Comparison of ENCODE assay signal across 8 mouse cellular contexts in genomic region chr11:54067318-54067995, GRCm38 (mm10). TPM values are rescaled to one million over a fixed set of nuclear protein-coding genes. Genes with fewer than 3 reads are reported as not detected.
DNase-seq lines count a peak whose midpoint lies in the region; ATAC-seq and TF ChIP-seq lines count a peak whose summit lies in the region.

No protein-coding gene starts in this region.

- H3K27ac ChIP-seq in lung, embryonic 14.5 days (ENCODE audit: low read depth) = peak overlapping the region; percentile 27; the same call in 1 of the 2 replicates
- peak overlapping the region; percentile 9 for H3K27ac ChIP-seq in heart, embryonic 10.5 days

- 29% methylated on average over 12 of the region's 12 CpGs for WGBS in lung, embryonic 14.5 days
- 67% methylated on average over 12 of the region's 12 CpGs for WGBS in lung, adult 2 months
- 17% methylated on average over 12 of the region's 12 CpGs for WGBS in heart, embryonic 10.5 days

- H3K4me1 ChIP-seq in lung, embryonic 14.5 days (ENCODE audit: insufficient read depth) = peaks cover 1% of the 10 kb centered on the region; the same call in 1 of the 2 replicates
- H3K4me1 ChIP-seq in lung, adult 2 months (ENCODE audit: control insufficient read depth, insufficient read depth, low read length) = peaks cover 6% of the 10 kb centered on the region
- H3K4me1 ChIP-seq in heart, embryonic 10.5 days = peaks cover 48% of the 10 kb centered on the region

- no peak for TF ChIP-seq POLR2A in lung, adult 2 months (IDR thresholded peaks at IDR 0.05; ENCODE audit: borderline replicate concordance, extremely low read depth, low read depth, low read length)

- no peaks in the 10 kb centered on the region for H3K9me3 ChIP-seq in lung, embryonic 14.5 days (ENCODE audit: low read depth, low read length)
- H3K9me3 ChIP-seq in heart, embryonic 10.5 days = no peaks in the 10 kb centered on the region

- DNase-seq in lung, embryonic 14.5 days = peak; percentile 93
- DNase-seq in lung, adult 2 months = no peak
- DNase-seq in heart, embryonic 10.5 days (ENCODE audit: low spot score) = peak; percentile 91
- DNase-seq in kidney, postnatal 4 days = peak; percentile 66 to 76
- DNase-seq in neural tube, embryonic 10.5 days (ENCODE audit: extremely low spot score, low spot score) = peak; percentile 67
- no peak for DNase-seq in adrenal gland, postnatal 36 days
- no peak for DNase-seq in cerebellum, adult 8-10 months

- H3K4me3 ChIP-seq in lung, embryonic 14.5 days (ENCODE audit: low read depth, low read length) = peak overlapping the region; percentile 52; the same call in 1 of the 2 replicates
- H3K4me3 ChIP-seq in lung, adult 2 months (replicated peaks; ENCODE audit: extremely low read depth, low read depth, low read length) = no peak overlapping the region
- H3K4me3 ChIP-seq in heart, embryonic 10.5 days = peak overlapping the region; percentile 69; the same call in 1 of the 2 replicates

- H3K27me3 ChIP-seq in lung, embryonic 14.5 days (ENCODE audit: insufficient read depth, low read length) = peaks cover 18% of the 10 kb centered on the region
- H3K27me3 ChIP-seq in heart, embryonic 10.5 days (ENCODE audit: insufficient read depth, poor library complexity, severe bottlenecking) = peaks cover 66% of the 10 kb centered on the region

- peak overlapping the region; percentile 6; the same call in 1 of the 2 replicates for H3K9ac ChIP-seq in lung, embryonic 14.5 days

- H3K4me2 ChIP-seq in lung, embryonic 14.5 days = peak overlapping the region; percentile 88

- ATAC-seq in lung, embryonic 14.5 days (ENCODE audit: insufficient read depth) = peak; percentile 82
- ATAC-seq in erythroblast, adult 5-6 weeks (replicated peaks; ENCODE audit: low FRiP score, poor library complexity, severe bottlenecking) = no peak

- no peak for TF ChIP-seq CTCF in lung, embryonic 14.5 days (IDR thresholded peaks at IDR 0.05; ENCODE audit: low read depth)
- TF ChIP-seq CTCF in lung, adult 2 months (IDR thresholded peaks at IDR 0.05; ENCODE audit: insufficient read depth, low read length) = no peak

- H3K36me3 ChIP-seq in lung, embryonic 14.5 days (ENCODE audit: insufficient read depth) = no peaks in the 10 kb centered on the region
- H3K36me3 ChIP-seq in heart, embryonic 10.5 days = no peaks in the 10 kb centered on the region

RNA-seq across cellular contexts. Expression of gene Pdlim4, which starts 1.4 kb away (rescaled TPM):
- polyA plus RNA-seq in lung, embryonic 14.5 days (2014; fragmentation: Nextera tagmentation; extraction: Ambion mirVana) = 12.1 and 12.6 TPM in 2 replicates
- 22.9 and 25.6 TPM in 2 replicates for polyA plus RNA-seq in lung, adult 2 months (2012; rRNA removed)
- polyA plus RNA-seq in heart, embryonic 10.5 days (2016; fragmentation: Nextera tagmentation; extraction: Ambion mirVana) = 12.9 and 27.8 TPM in 2 replicates
- total RNA-seq in adrenal gland, postnatal 36 days (2021) = 10 to 100 TPM in 1 of 2 experiments, 1 to 10 TPM in 1; 6.5 to 29.5 TPM
- total RNA-seq in erythroblast, adult 5-6 weeks (2015; ENCODE audit: low replicate concordance) = 2.1 and 15.6 TPM in 2 replicates
- 0.56 TPM in 1 of 2 replicates, not detected in the other for total RNA-seq in erythroblast, adult 5-6 weeks (2017; ENCODE audit: low replicate concordance)

RNA-seq across cellular contexts. Expression of gene P4ha2, which starts 32.4 kb away (rescaled TPM):
- 26.0 and 28.4 TPM in 2 replicates for polyA plus RNA-seq in lung, embryonic 14.5 days (2014; fragmentation: Nextera tagmentation; extraction: Ambion mirVana)
- polyA plus RNA-seq in lung, adult 2 months (2012; rRNA removed) = 25.9 and 30.0 TPM in 2 replicates
- polyA plus RNA-seq in heart, embryonic 10.5 days (2016; fragmentation: Nextera tagmentation; extraction: Ambion mirVana) = 57.7 and 69.0 TPM in 2 replicates
- 10 to 100 TPM; 29.2 to 41.5 TPM for total RNA-seq in adrenal gland, postnatal 36 days (2021)
- total RNA-seq in erythroblast, adult 5-6 weeks (2015; ENCODE audit: low replicate concordance) = 0.84 TPM in 1 of 2 replicates, not detected in the other
- 0.84 TPM in 1 of 2 replicates, not detected in the other for total RNA-seq in erythroblast, adult 5-6 weeks (2017; ENCODE audit: low replicate concordance)

RNA-seq across cellular contexts. Expression of gene Slc22a4, which starts 39.6 kb away (rescaled TPM):
- 0.38 and 0.45 TPM in 2 replicates for polyA plus RNA-seq in lung, embryonic 14.5 days (2014; fragmentation: Nextera tagmentation; extraction: Ambion mirVana)
- polyA plus RNA-seq in lung, adult 2 months (2012; rRNA removed) = 1.3 and 1.4 TPM in 2 replicates
- 3.4 and 4.5 TPM in 2 replicates for polyA plus RNA-seq in heart, embryonic 10.5 days (2016; fragmentation: Nextera tagmentation; extraction: Ambion mirVana)
- total RNA-seq in adrenal gland, postnatal 36 days (2021) = 1 to 10 TPM; 4.3 to 8.2 TPM
- 154 and 157 TPM in 2 replicates for total RNA-seq in erythroblast, adult 5-6 weeks (2015; ENCODE audit: low replicate concordance)
- 202 and 262 TPM in 2 replicates for total RNA-seq in erythroblast, adult 5-6 weeks (2017; ENCODE audit: low replicate concordance)

Comparison
In these comparisons a context has a peak if more than half of its experiments do, and no peak if none do; other contexts are left out.
1. DNase-seq: peak in lung, embryonic 14.5 days (single experiment), heart, embryonic 10.5 days (single experiment), kidney, postnatal 4 days (2 of 2) and neural tube, embryonic 10.5 days (single experiment); none in lung, adult 2 months (single experiment), adrenal gland, postnatal 36 days (0 of 2) and cerebellum, adult 8-10 months (single experiment).